Mouse (Mus musculus) layer of hippocampus, postnatal 14 days (tissue): Measurements from ENCODE around the gene Gm17267. TPM values are rescaled to one million over a fixed set of nuclear protein-coding genes. Genes with fewer than 3 reads are reported as not detected.
"Not testable (repeated sequence)": the region's sequence is repeated elsewhere in the genome, so short reads cannot be mapped to it uniquely, and the experiment has no call there.

ENCODE experiments used
- DNase-seq, 2 experiments: peaks; one replicate each; pipeline ENCODE4 v3.0.0; 2021 to 2022; ENCODE audit warnings: low spot score in 2 of 2, mixed read lengths in 1 of 2
- long read RNA-seq, 2 experiments: library from polyadenylated mRNA; stranded (forward); transcript quantifications; one replicate each; pipeline ENCODE4 v2.0.0; 2021
- total RNA-seq, 2 experiments: library from RNA; stranded (reverse); gene quantifications; 2 replicates each; pipeline ENCODE4 v1.2.3; 2021

The Gm17267 gene
- total RNA-seq, result not detected
- long read RNA-seq, experiment 1, result 0 reads
- long read RNA-seq, experiment 2, result 0 reads

DNA sequence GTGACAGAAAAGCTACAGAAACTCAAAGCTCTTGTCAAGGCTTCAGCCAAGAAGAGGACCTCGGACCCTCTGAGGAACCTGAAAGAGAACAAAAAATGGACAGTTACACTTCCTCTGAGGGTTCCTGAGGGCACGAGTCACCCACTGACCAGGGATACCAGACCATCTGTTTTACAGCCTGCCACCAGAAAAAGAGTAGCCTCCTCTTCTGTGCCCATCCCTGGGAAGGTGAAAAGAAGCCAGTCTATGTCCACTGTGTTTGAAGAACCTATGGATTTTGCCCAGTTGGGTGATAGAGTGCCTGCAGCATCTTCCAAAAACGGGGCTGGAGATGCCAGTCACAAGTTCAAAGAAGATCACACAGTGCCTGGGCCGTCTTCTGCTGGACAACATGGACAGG lies at the start of gene Gm17267:
Gene Gm17267, plus strand, starts transcription at position 301 of the 400 bp plus-strand sequence.
- not testable (repeated sequence) for DNase-seq
